Mouse (Mus musculus) cortical plate, adult 2 months (tissue): ENCODE data around the gene Pced1b. TPM values are rescaled to one million over a fixed set of nuclear protein-coding genes. Genes with fewer than 3 reads are reported as not detected.

Experiments
- H3K27ac ChIP-seq: fragments of 200-500 bp; 2 replicates; pipeline ENCODE4 v1.5.1; 2012; ENCODE audit warnings: low read length, control low read depth, inconsistent platforms; ENCODE audit not compliant: insufficient read depth
- H3K4me1 ChIP-seq: fragments of 200-500 bp; 2 replicates; pipeline ENCODE4 v1.6.1; 2011; ENCODE audit warnings: low read length; ENCODE audit not compliant: control insufficient read depth, insufficient read depth
- H3K4me3 ChIP-seq: fragments of 200-500 bp; 2 replicates; pipeline ENCODE4 v1.5.1; 2011; ENCODE audit warnings: mild to moderate bottlenecking, low read length, control low read depth; ENCODE audit not compliant: insufficient read depth
- CTCF ChIP-seq: fragments of 200-500 bp; IDR thresholded peaks from 2 replicates; pipeline ENCODE4 v1.5.1; 2011; ENCODE audit warnings: mild to moderate bottlenecking, control low read depth, low read length; ENCODE audit not compliant: insufficient read depth; ENCODE audit errors: extremely low read depth
- POLR2A ChIP-seq: fragments of 200-500 bp; IDR thresholded peaks from 2 replicates; pipeline ENCODE4 v1.6.1; 2011; ENCODE audit warnings: mild to moderate bottlenecking, low read length, control low read depth; ENCODE audit not compliant: insufficient read depth; ENCODE audit errors: extremely low read depth
- polyA plus RNA-seq: library from polyadenylated mRNA; depleted of rRNA; stranded (reverse); fragments of >200 nt; gene quantifications from 2 replicates; pipeline ENCODE4 v1.2.3, GENCODE M21; 2012

The Pced1b gene
- polyA plus RNA-seq, 1 experiment = 9.9 TPM

DNA sequence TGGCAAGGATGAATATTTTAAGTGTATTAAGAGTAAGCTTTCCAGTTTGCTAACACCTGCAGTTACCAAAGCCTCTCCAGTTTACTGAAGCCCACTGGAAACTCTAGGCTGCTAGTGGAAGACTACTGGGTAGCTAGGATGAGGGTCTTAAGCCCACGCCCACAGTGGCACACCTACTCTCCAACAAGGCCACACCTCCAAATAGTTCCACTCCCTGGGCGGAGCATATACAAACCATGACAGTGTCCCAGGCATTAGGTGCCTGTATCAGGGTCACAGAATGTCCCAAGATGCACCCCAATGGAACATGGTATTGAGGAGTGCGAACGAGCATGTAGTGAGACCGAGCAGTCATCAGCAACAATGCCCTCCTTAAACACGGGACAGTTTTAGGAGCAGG is 140.9 kb downstream of the Pced1b start:
- Histone ChIP-seq H3K4me3 (no peak overlapping the region), H3K27ac (no peak overlapping the region), H3K4me1 (no peaks in the 10 kb centered on the region)
- no peak for TF ChIP-seq CTCF
- no peak for TF ChIP-seq POLR2A

GRCm38 (mm10) chr15:97389577-97389976 is 142.7 kb downstream of the Pced1b start:
- H3K4me1 ChIP-seq = no peaks in the 10 kb centered on the region
- H3K27ac ChIP-seq = no peak overlapping the region
- H3K4me3 ChIP-seq = no peak overlapping the region
- TF ChIP-seq CTCF (no peak), POLR2A (no peak)

GRCm38 (mm10) chr15:97390778-97391177 is 143.9 kb downstream of the Pced1b start:
- no peak overlapping the region for H3K4me3 ChIP-seq
- no peaks in the 10 kb centered on the region for H3K4me1 ChIP-seq
- TF ChIP-seq CTCF = no peak
- no peak for TF ChIP-seq POLR2A
- no peak overlapping the region for H3K27ac ChIP-seq

DNA sequence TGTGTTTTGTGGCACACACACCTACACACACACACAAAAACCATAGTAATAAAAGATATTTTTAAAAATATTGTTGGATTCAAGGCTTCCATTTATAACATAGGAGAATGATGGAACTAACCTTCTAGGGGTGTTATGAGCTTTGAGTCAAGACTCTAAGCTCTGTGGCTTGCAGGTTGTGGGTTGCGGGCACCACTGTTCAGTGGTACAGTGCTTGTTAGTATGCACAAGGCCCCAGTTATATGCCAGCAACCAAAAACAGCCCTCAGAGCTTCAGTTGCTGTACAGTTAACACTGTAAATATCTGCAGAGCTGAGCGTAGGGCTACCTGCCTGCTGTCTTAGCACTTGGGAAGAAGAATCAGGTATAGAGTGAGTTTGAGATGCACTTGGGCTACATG is 144.5 kb downstream of the Pced1b start:
- no peaks in the 10 kb centered on the region for H3K4me1 ChIP-seq
- H3K4me3 ChIP-seq = no peak overlapping the region
- TF ChIP-seq POLR2A = no peak
- no peak for TF ChIP-seq CTCF
- no peak overlapping the region for H3K27ac ChIP-seq

DNA sequence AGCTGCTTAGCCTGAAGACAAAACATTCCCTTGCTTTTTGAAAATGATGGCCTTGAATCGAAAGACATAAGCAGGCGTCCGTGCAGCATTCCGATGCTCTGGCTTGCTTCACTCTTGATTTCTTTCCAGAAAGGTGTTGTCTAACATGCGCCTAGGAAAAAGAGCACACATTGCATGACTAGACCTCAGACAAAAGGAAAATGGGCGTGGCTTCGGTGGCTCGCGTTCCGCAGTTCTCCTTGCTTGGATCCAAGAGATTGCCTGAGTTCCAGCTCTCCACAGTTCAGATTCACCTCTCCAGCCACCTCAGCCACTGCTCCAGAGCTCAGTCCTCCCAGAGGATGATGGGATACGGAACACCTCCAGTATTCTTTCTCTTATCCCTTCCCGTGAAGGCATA is 147.7 kb downstream of the Pced1b start:
- TF ChIP-seq POLR2A = no peak
- TF ChIP-seq CTCF = no peak
- Histone ChIP-seq H3K27ac (no peak overlapping the region), H3K4me1 (no peaks in the 10 kb centered on the region), H3K4me3 (no peak overlapping the region)

DNA sequence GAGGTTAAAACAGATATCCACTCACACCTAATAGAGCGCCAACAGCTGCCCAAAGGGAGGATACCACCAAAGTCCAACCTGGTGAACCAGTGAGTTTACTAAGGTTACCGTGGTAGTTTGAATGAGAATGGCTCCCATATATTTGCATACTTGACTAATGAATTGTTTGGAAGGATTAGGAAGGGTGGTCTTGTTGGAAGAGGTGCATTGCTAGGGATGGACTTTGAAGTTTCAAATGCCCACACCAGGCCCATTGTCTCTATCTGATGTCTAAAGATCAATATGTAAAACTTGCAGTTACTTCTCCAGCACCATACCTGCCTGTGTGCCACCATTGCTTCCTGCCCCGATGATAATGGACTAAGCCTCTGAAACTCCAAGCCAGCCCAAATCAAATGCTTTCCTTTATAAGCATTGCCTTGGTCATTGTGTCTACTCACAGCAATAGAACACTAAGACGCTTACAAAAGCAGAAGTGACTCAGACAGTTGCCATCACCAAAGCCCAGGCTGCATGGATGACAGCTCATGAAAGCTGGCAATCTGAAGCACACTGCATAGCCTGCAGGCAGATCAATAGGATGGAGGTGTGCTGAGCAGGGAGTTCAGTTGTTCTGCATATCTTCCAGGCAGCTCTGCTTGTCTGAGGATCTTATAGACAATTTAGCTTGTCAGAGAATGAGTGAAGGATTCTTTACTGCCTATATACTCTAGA is 149.8 kb downstream of the Pced1b start:
- no peak for TF ChIP-seq CTCF
- no peak for TF ChIP-seq POLR2A
- H3K27ac ChIP-seq = no peak overlapping the region
- no peaks in the 10 kb centered on the region for H3K4me1 ChIP-seq
- H3K4me3 ChIP-seq = no peak overlapping the region

DNA sequence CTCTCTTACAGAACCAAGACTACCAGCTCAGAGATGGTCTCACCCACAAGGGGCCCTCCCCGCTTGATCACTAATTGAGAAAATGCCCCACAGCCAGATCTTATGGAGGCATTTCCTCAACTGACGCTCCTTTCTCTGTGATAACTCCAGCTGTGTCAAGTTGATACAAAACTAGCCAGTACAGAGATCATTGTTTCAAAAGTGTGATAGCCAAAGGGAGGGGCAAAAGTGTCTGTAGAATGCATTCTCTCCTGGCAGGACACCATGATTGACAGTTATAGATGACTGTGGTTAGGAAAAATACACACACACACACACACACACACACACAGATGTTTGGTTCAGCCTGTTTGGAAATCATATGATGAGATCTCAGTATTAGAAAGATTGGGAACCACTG is 150.9 kb downstream of the Pced1b start:
- TF ChIP-seq POLR2A (no peak), CTCF (no peak)
- no peak overlapping the region for H3K4me3 ChIP-seq
- no peak overlapping the region for H3K27ac ChIP-seq

DNA sequence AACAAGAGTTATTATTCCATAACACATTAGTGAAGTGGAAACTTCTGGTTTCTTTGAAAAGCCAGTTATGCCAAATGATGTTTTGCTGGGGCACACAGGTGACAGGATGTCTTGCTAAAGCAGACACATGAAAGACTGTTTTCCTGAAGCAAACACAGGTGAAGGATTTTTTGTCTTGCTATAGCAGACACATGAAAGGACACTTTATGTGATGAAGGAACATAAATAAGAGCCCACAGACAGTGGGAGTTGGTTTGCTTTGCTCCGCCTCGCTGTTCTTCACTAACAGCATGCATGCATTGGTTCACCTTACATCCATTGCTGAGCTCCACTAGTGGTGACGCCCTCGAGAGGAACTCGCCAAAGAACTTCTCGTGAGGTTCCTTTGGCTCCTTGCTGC is 154.0 kb downstream of the Pced1b start:
- TF ChIP-seq POLR2A = no peak
- TF ChIP-seq CTCF = no peak
- Histone ChIP-seq H3K4me3 (no peak overlapping the region), H3K27ac (no peak overlapping the region), H3K4me1 (no peaks in the 10 kb centered on the region)

More for the DNA sequence above, 150.9 kb downstream of the Pced1b start:
- H3K4me1 ChIP-seq = no peaks in the 10 kb centered on the region

GRCm38 (mm10) chr15:97404483-97404882 is 157.6 kb downstream of the Pced1b start:
- Histone ChIP-seq H3K27ac (no peak overlapping the region), H3K4me1 (no peaks in the 10 kb centered on the region), H3K4me3 (no peak overlapping the region)
- TF ChIP-seq CTCF (no peak), POLR2A (no peak)

DNA sequence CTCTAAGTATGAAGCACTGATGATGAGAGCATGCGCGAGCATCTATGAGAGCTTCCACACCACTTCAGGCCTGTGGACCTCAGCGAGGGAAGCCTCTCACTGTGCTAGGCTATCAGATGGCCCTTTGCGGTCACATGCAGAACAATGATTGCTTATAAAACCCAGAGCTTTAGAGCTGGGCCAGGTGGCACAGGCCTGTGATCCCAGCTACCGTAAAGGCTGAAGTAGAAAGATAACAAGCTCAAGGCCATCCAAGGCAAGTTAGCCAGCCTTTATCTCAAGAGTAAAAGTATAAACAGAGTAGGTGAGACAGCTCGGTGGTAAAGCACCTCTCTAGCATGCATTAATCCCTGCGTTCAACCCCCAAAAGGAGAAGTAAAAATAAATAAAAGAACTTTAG is 158.1 kb downstream of the Pced1b start:
- H3K4me3 ChIP-seq = no peak overlapping the region
- TF ChIP-seq CTCF (no peak), POLR2A (no peak)
- H3K27ac ChIP-seq = no peak overlapping the region
- H3K4me1 ChIP-seq = no peaks in the 10 kb centered on the region
